Mouse (Mus musculus) adrenal gland (tissue): ENCODE data around the gene Gm42906.

Experiments
- intact Hi-C: fragments of 180-260 bp; cut with DNase I; formaldehyde crosslinking; loops from one replicate; pipeline ENCODE4 v1.15.1; 2025

The Gm42906 gene

GRCm38 (mm10) chr5:151189789-151190378, 238.1 kb downstream of the Gm42906 start:
- intact Hi-C loops, result loop anchor here (5.0 kb wide), 1 partner anchor 38 kb away; no protein-coding TSS in a partner anchor

GRCm38 (mm10) chr5:151189321-151189720, 238.6 kb downstream of the Gm42906 start:
- intact Hi-C loops, result loop anchor here (5.0 kb wide), 1 partner anchor 37 kb away; no protein-coding TSS in a partner anchor

GRCm38 (mm10) chr5:151188659-151189058, 239.3 kb downstream of the Gm42906 start:
- intact Hi-C loops, result loop anchor here (5.0 kb wide), 1 partner anchor 36 kb away; no protein-coding TSS in a partner anchor

GRCm38 (mm10) chr5:151187336-151187735, 240.6 kb downstream of the Gm42906 start:
- intact Hi-C loops, result loop anchor here (5.0 kb wide), 1 partner anchor 35 kb away; no protein-coding TSS in a partner anchor

GRCm38 (mm10) chr5:151185286-151185856, 242.6 kb downstream of the Gm42906 start:
- intact Hi-C loops, result loop anchor here (5.0 kb wide), 1 partner anchor 33 kb away; no protein-coding TSS in a partner anchor

GRCm38 (mm10) chr5:151183656-151184240, 244.2 kb downstream of the Gm42906 start:
- intact Hi-C loops, result no loop called here

GRCm38 (mm10) chr5:151181288-151181687, 246.7 kb downstream of the Gm42906 start:
- intact Hi-C loops, result no loop called here

- intact Hi-C loops, result no loop called here
Measured at GRCm38 (mm10) chr5:151180176-151180785, 247.7 kb downstream of the Gm42906 start.

GRCm38 (mm10) chr5:151177171-151177570, 250.8 kb downstream of the Gm42906 start:
- intact Hi-C loops, result no loop called here

- intact Hi-C loops, result no loop called here
Measured at GRCm38 (mm10) chr5:151175897-151176313, 252.1 kb downstream of the Gm42906 start.

GRCm38 (mm10) chr5:151174485-151175460, 253.2 kb downstream of the Gm42906 start:
- intact Hi-C loops, result no loop called here

GRCm38 (mm10) chr5:151173774-151174173, 254.2 kb downstream of the Gm42906 start:
- intact Hi-C loops, result no loop called here

GRCm38 (mm10) chr5:151170168-151170750, 257.7 kb downstream of the Gm42906 start:
- intact Hi-C loops, result no loop called here

- intact Hi-C loops, result no loop called here
Measured at GRCm38 (mm10) chr5:151168191-151168590, 259.8 kb downstream of the Gm42906 start.

GRCm38 (mm10) chr5:151167641-151168040, 260.3 kb downstream of the Gm42906 start:
- intact Hi-C loops, result no loop called here

- intact Hi-C loops, result no loop called here
Measured at GRCm38 (mm10) chr5:151166266-151166665, 261.7 kb downstream of the Gm42906 start.

GRCm38 (mm10) chr5:151165381-151166016, 262.5 kb downstream of the Gm42906 start:
- intact Hi-C loops, result no loop called here

- intact Hi-C loops, result no loop called here
Measured at GRCm38 (mm10) chr5:151164815-151165214, 263.1 kb downstream of the Gm42906 start.

- intact Hi-C loops, result no loop called here
Measured at GRCm38 (mm10) chr5:151162642-151163041, 265.3 kb downstream of the Gm42906 start.

GRCm38 (mm10) chr5:151155247-151155646, 272.7 kb downstream of the Gm42906 start:
- intact Hi-C loops, result no loop called here
